Mouse (Mus musculus): ENCODE results near the gene Rtp2. TPM values are rescaled to one million over a fixed set of nuclear protein-coding genes. Genes with fewer than 3 reads are reported as not detected.

The Rtp2 gene
- not detected for total RNA-seq (2021)
- long read RNA-seq, experiment 1 = 0 reads
- long read RNA-seq, experiment 2 = 0 reads

DNA sequence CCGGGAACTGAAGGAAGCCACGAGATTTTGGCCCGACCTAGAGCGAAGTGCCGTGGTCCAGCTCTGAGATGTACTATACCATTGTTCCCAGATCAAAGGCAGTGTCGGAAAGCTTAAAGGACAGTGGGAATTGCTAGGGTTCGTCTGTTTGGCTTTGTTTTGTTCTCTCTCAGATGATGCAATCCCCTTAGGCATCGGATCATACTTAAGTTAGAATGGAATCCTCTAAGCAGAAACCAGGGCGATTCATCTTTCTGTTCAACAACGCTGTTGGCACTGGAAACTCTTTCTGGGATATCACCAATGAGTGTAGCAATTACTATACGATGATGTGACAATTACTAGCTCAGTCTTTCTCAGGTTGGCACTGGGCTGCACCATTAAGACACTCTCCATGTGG, at the start of gene Rtp2:
Gene Rtp2, minus strand, starts transcription at position 101 of the 400 bp plus-strand sequence.
- no peak for DNase-seq

GRCm38 (mm10) chr16:23980991-23981720, 49.0 kb upstream of the Rtp2 start:
- DNase-seq = peak in 1 of 2 experiments; percentile 70

- DNase-seq = peak in 1 of 2 experiments; percentile 67
These were observed 48.1 kb upstream of the Rtp2 start for GRCm38 (mm10) chr16:23980201-23980870.

GRCm38 (mm10) chr16:23979446-23979845, 47.3 kb upstream of the Rtp2 start:
- peak; percentile 80 to 84 for DNase-seq

- DNase-seq = peak in 1 of 2 experiments; percentile 41
These were observed 46.3 kb upstream of the Rtp2 start for GRCm38 (mm10) chr16:23978495-23978894.

DNA sequence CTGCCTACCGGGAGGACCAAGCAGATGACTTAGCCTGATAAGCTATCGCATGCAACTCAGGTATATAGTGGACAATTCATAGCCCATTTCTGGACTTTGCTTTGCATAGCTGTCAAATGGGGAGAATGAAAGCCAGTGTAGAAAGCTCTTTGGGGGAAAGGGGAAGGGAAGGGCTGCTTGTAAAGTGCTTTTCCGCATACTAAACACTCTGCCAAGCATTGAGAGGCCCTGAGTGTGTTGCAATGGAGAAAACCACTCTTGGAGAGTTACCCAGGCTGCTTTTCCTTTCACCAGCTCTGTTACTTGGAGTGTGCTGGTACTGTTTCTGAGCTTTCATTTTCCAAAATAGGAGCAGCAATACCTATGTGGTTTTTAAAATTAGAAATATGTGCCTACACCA, 45.5 kb upstream of the Rtp2 start:
- DNase-seq = peak in 1 of 2 experiments; percentile 30

- DNase-seq = no peak
These were observed 44.0 kb upstream of the Rtp2 start for GRCm38 (mm10) chr16:23976196-23976595.

DNA sequence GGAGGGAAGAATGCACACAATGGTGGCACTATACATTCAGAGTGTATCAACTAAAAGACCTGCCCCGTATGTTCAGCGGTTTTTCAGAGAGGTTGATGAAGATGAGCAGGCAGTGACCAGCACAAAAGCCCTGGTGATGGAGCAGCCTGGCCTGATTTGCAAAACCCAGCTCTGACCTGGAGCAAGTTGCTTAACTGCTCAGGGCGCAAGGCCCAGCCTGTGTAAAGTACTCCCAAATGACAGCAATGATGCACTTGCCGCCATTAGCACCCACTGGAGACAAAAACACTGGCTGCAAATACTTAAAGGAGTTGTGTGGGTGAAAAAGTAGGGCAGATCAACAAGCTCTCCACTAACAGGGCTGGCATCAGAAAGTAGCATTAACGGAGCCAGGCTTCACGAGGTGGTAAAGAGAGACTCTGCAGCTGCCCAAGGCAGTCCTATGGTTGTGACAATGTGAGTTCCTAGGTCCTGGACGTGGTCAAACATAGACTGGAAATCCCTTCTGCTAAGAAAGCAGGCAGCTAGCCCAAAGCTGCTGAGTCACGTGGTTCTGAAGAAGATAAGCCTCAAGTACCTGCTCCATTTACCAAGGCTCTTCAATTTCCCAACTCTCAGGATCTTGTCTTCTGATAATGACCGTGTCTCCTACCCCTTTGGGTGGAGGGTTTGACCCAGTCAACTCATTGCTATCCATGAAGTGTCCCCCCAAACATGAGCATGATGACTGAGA, 41.6 kb upstream of the Rtp2 start:
- DNase-seq = peak in 1 of 2 experiments; percentile 29

DNA sequence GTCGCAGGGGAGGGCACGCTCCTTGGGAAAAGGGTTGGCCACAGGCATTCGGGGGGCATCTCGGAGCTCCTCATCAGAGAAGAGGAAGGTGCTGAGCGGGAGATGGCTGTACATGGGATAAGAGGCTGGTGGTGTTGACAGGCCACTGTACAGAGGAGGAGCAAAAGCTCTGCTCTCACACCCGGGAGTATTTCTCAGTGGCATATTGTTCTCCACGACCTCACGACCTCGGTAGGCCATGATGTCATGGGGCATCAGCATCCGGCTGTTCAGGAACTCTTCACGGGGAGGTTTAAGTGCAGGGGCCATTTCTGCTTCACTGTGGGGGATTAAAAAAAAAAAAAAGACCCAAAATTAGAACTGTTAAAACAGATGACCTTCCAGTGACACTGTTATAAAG, 40.7 kb upstream of the Rtp2 start:
- DNase-seq = no peak

DNA sequence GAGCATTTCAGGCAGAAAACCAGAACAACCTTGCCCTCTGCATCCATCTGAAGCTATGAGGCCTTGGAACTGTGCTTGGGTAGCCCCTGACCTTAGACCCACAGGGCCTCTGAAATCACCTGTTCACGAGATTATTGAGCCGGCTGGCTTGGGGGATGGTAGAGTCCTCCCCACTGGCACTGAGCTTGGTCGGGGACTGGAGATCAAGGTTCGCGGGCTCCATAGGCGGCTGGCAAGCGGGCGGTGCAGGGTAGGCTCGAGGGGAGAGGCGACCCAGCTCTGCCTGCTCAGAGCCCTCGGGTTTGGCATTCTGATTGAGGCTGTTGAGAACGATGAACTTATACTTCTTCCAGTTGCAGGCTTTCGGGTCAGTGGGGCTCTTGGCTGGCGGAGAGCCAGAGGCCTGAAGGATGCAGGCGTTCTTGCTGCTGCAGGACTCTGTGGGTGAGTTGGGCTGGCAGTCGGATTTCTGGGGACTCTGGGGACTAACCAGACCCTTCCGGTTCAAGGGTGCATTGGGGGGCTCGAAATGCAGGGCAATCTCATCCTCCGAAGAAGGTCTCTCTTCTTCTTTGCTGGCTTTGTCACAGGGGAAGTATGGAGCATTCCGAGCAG, 40.0 kb upstream of the Rtp2 start:
- DNase-seq = no peak

- peak in 1 of 2 experiments; percentile 39 for DNase-seq
These were observed 37.7 kb upstream of the Rtp2 start for GRCm38 (mm10) chr16:23969919-23970318.

DNA sequence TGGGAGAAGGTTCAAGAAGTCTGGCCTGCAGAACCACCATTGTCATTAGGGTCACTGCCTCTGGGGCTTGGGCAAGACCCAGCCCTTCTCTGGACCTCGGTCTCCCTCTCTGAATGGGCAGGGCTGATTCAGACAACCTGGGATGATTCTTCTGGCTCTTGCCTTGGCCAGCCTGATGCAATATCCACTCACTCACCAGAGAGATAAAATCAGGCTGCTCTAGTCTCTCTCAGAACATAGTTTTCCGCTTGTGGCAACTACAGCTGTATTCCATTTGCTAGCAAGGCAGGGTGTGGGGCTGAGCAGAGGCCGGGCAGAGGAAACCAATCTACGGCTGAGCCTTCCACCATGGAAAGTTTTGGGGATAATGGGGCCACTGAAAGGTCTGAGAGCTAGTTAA, 36.7 kb upstream of the Rtp2 start:
- DNase-seq = no peak

DNA sequence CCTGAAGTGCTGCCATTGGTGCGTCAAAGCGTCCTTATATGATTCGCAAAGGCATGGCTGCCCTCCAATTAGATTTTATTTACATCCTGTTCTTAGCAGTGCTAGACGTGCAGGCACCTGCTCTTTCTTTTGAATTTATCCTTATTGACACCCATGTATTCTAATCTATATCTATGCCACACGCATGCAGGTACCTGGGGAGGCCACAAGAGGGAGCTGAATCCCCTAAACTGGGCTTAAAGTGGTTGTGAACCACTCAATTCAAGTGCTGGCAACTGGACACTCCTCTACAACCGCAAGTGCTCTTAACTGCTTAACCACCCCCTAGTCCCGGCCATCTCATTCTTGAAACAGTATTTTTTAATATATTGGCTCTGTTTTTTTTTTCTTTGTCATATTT, 35.1 kb upstream of the Rtp2 start:
- DNase-seq = no peak

DNA sequence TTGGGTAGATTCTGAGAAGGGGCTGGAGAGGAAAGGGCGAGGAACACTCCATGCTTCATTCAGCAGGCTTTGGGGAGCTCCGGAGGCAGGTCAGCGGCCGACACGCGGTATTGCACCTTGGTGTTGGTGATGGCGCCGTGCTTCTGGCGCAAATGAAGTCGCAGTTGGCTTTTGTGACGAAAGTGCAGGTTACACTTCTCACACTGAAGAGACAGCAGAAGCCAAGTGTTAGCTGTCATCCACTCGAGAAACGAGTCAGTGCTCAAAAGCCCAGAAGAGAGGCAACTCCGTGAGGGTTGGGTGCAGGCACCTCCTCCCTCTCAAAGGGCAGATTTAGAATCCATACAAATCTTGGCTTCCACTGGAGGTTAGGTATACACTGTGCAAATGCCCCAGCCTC, 33.9 kb upstream of the Rtp2 start:
- no peak for DNase-seq

DNA sequence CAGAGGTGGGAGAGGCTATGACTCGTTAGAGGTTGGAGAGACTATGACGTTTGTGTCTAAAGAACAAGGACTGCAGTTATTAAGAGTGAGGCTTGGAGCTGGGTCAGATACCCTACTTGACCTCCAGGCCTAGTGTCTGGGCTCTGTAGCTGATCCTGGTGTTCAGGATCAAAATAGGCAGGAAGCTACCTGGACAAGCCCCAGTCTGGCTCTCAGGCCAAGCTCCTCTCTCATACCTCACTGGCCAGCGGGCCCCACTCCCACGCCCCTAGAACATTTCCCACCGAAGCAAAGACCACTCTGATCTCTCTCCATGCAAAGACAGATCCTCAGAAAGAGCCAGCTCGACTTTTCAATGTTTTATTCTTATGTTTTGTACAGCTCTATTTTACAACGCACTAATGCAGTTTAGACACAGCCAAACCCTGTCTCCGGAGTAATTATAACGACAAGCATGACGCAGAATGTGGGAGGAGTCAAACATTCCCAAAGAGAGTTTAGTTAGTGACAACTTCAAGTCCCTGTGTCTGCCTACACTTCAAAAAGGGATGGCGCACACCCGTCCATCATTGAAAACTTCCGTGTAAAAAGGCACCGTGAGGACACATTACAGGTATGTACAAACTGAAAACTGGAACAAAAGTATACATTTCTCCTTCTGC, 32.6 kb upstream of the Rtp2 start:
- DNase-seq = no peak

DNA sequence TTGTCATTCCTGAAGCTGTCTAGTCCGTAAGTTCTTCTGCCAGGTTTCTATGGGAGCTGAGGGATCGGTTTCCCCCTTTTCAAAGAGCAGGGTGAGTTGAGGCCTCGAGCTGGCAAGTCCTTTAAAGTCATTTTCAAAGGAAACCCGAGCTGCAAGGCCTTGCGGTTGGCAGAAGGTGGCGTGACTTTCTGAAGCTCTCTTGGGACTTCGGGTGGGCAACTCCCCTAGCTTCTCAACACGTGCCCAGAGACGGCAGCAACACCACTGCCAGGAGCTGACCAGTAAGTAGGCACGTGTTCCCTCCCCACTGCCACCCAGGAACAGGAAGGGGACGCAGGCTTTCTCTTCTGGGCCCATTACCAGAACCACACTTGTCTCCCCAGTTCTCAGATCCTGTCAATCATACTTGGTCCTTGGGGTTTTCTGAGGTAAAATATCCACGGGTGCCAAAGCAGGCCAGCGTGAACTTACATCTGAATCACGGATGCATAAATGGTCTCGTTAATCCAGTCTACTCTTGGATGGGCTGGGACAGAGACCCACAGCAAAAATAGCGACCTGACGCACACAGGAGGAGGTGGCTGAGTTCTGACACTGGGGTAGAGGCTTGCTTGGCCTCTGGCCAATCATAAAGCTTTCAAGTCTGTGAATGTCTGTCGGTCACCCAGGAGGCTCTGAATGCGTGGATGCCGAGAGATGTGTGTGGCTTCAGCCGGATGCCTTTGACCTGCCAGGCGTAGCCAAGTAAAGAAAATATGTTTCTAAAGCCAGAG, 31.9 kb upstream of the Rtp2 start:
- no peak for DNase-seq

DNA sequence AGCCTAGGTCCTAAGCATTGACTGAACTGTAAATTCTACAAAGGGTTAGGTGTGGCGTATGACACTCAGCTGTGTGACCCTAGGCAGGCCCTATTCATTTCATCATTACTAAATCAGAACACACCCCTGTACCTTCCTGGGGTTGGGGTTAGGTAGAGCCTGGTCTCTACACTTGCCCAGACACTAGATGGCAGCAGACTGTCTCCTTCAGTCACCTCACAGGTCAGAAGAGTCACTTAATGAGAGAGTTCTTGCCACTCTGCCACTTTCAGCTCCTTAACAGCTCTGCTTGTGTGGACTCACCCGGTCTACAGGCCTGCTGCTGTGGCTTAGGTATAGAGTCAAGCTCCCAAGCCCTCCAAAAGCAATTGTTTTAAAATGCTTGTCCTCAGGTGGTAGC, 30.2 kb upstream of the Rtp2 start:
- DNase-seq = peak; percentile 37 to 52

DNA sequence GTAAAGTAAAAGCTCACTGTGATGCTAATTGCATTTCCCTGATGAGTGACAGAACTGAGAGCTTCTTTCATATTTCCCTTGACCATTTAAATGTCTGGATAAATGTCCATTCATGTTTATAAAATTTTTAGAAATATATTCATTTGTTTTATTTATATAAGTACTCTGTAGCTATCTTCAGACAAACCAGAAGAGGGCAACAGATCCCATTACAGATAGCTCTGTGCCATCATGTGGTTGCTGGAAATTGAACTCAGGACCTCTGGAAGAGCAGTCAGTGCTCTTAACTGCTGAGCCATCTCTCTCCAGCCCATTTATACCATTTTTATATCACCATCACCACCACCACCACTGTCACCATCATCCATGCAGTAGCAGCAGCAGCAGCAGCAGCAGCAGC, 26.7 kb upstream of the Rtp2 start:
- no peak for DNase-seq

GRCm38 (mm10) chr16:23953959-23954260, 21.7 kb upstream of the Rtp2 start:
- no peak for DNase-seq

- peak; percentile 44 to 79 for DNase-seq
These were observed 21.2 kb upstream of the Rtp2 start for GRCm38 (mm10) chr16:23953189-23953958.
